Mouse (Mus musculus) right cerebral cortex, adult 18-20 months (tissue): Measurements from ENCODE around the gene Gm10037.

ENCODE experiments used
- DNase-seq: peaks from one replicate; pipeline ENCODE4 v3.0.0; 2022; ENCODE audit warnings: mixed read lengths

Gene Gm10037

GRCm38 (mm10) chr13:67876699-67877254 is 45.9 kb downstream of the Gm10037 start:
- no peak for DNase-seq

- no peak for DNase-seq
Measured at GRCm38 (mm10) chr13:67883966-67884365, 53.1 kb downstream of the Gm10037 start.
